Mouse (Mus musculus) cerebellum, postnatal 4 days (tissue): ENCODE measurements around the gene Clmn.
"Not testable (repeated sequence)": the region's sequence is repeated elsewhere in the genome, so short reads cannot be mapped to it uniquely, and the experiment has no call there.

Experiments used
- DNase-seq, 2 experiments: peaks; one replicate each; pipeline ENCODE4 v3.0.0; 2022; ENCODE audit warnings: low spot score in 2 of 2, mixed read lengths in 1 of 2

The Clmn gene

GRCm38 (mm10) chr12:104753686-104754085, 111.2 kb downstream of the Clmn start:
- DNase-seq, result no peak

GRCm38 (mm10) chr12:104751814-104752765, 112.8 kb downstream of the Clmn start, which contains the start of gene Dicer1:
Gene Dicer1, minus strand, starts transcription at chr12:104751952.
- peak; percentile 99 to 100 for DNase-seq

- peak in 1 of 2 experiments; percentile 57 for DNase-seq
Observed at GRCm38 (mm10) chr12:104751331-104751813, 113.5 kb downstream of the Clmn start.

- no peak for DNase-seq
Observed at GRCm38 (mm10) chr12:104748946-104749345, 115.9 kb downstream of the Clmn start.

- no peak for DNase-seq
Observed at GRCm38 (mm10) chr12:104747252-104747651, 117.6 kb downstream of the Clmn start.

GRCm38 (mm10) chr12:104746601-104747000, 118.3 kb downstream of the Clmn start:
- no peak for DNase-seq

- no peak for DNase-seq
Observed at GRCm38 (mm10) chr12:104743687-104744086, 121.2 kb downstream of the Clmn start.

GRCm38 (mm10) chr12:104742247-104742646, 122.6 kb downstream of the Clmn start:
- DNase-seq, result no peak

- DNase-seq, result no peak
Observed at GRCm38 (mm10) chr12:104740841-104741787, 123.8 kb downstream of the Clmn start.

GRCm38 (mm10) chr12:104738931-104739330, 125.9 kb downstream of the Clmn start:
- DNase-seq, result no peak

GRCm38 (mm10) chr12:104738446-104738845, 126.4 kb downstream of the Clmn start:
- no peak for DNase-seq

GRCm38 (mm10) chr12:104737666-104738065, 127.2 kb downstream of the Clmn start:
- DNase-seq, result no peak

GRCm38 (mm10) chr12:104735993-104736395, 128.9 kb downstream of the Clmn start:
- no peak for DNase-seq

GRCm38 (mm10) chr12:104733165-104733564, 131.7 kb downstream of the Clmn start:
- no peak for DNase-seq

- DNase-seq, result no peak
Observed at GRCm38 (mm10) chr12:104731782-104732181, 133.1 kb downstream of the Clmn start.

- not testable (repeated sequence) for DNase-seq
Observed at GRCm38 (mm10) chr12:104726436-104726835, 138.4 kb downstream of the Clmn start.

GRCm38 (mm10) chr12:104722056-104722455, 142.8 kb downstream of the Clmn start:
- no peak for DNase-seq

- no peak for DNase-seq
Observed at GRCm38 (mm10) chr12:104721011-104721410, 143.9 kb downstream of the Clmn start.

- DNase-seq, result no peak
Observed at GRCm38 (mm10) chr12:104718956-104719355, 145.9 kb downstream of the Clmn start.

- DNase-seq, result no peak
Observed at GRCm38 (mm10) chr12:104716409-104716808, 148.5 kb downstream of the Clmn start.

- no peak for DNase-seq
Observed at GRCm38 (mm10) chr12:104715453-104715852, 149.4 kb downstream of the Clmn start.
